Mouse (Mus musculus) ES-Bruce4 (cell line): ENCODE results near the gene Rnf135. TPM values are rescaled to one million over a fixed set of nuclear protein-coding genes. Genes with fewer than 3 reads are reported as not detected.
"Not testable (repeated sequence)": the region's sequence is repeated elsewhere in the genome, so short reads cannot be mapped to it uniquely, and the experiment has no call there.

ENCODE experiments used
- H3K27ac ChIP-seq: 2 replicates; pipeline ENCODE4 v1.5.1; 2012; ENCODE audit warnings: low read length, inconsistent platforms; ENCODE audit not compliant: insufficient read depth
- H3K27me3 ChIP-seq: 2 replicates; pipeline ENCODE4 v1.6.1; 2012; ENCODE audit warnings: mild to moderate bottlenecking, low read length, inconsistent platforms; ENCODE audit not compliant: control insufficient read depth, poor library complexity, insufficient read depth, severe bottlenecking
- H3K36me3 ChIP-seq: 2 replicates; pipeline ENCODE4 v1.6.1; 2012; ENCODE audit warnings: inconsistent platforms, mild to moderate bottlenecking, low read length, moderate library complexity; ENCODE audit not compliant: control insufficient read depth, poor library complexity, insufficient read depth, severe bottlenecking
- H3K4me1 ChIP-seq: one replicate; pipeline ENCODE4 v1.8.1; 2011; ENCODE audit warnings: low read length; ENCODE audit not compliant: control insufficient read depth, insufficient read depth
- H3K4me3 ChIP-seq: 2 replicates; pipeline ENCODE4 v1.5.1; 2011; ENCODE audit warnings: low read depth, mild to moderate bottlenecking, low read length
- H3K9ac ChIP-seq: 2 replicates; pipeline ENCODE4 v1.6.1; 2012; ENCODE audit warnings: low read depth, mild to moderate bottlenecking, inconsistent platforms; ENCODE audit not compliant: poor library complexity, severe bottlenecking
- H3K9me3 ChIP-seq: replicated peaks from 2 replicates; pipeline ENCODE4 v1.6.1; 2012; ENCODE audit warnings: mild to moderate bottlenecking, low read length, inconsistent platforms; ENCODE audit not compliant: control insufficient read depth, poor library complexity, insufficient read depth, severe bottlenecking
- CTCF ChIP-seq: IDR thresholded peaks from one replicate; pipeline ENCODE4 v1.8.1; 2011; ENCODE audit warnings: low read depth, low read length
- EP300 ChIP-seq: IDR thresholded peaks from 2 replicates; pipeline ENCODE4 v1.6.1; 2011; ENCODE audit warnings: low read depth, low read length; ENCODE audit not compliant: insufficient read depth
- POLR2A ChIP-seq: IDR thresholded peaks from one replicate; pipeline ENCODE4 v1.8.1; 2011; ENCODE audit warnings: low read length; ENCODE audit not compliant: insufficient read depth
- polyA plus RNA-seq: library from polyadenylated mRNA; stranded (reverse); fragments of >200 nt; gene quantifications from 2 replicates; pipeline ENCODE4 v1.2.4, GENCODE M21; 2011; ENCODE audit warnings: low read depth; ENCODE audit not compliant: missing spikeins, insufficient read depth, insufficient read length

Rnf135 gene
- polyA plus RNA-seq, 1 experiment = 5.3 TPM

- H3K27me3 ChIP-seq = no peaks in the 10 kb centered on the region
- peaks cover 12% of the 10 kb centered on the region for H3K4me1 ChIP-seq
- H3K9ac ChIP-seq = no peak overlapping the region
- no peaks in the 10 kb centered on the region for H3K9me3 ChIP-seq
- no peak overlapping the region for H3K4me3 ChIP-seq
- TF ChIP-seq POLR2A (no peak), EP300 (0 out of 2 replicates have a peak, but pooled peaks have one; percentile 10)
- H3K36me3 ChIP-seq = no peaks in the 10 kb centered on the region
- peak overlapping the region; percentile 7; the same call in 1 of the 2 replicates for H3K27ac ChIP-seq
Measured at GRCm38 (mm10) chr11:80173963-80174670, 9.5 kb upstream of the Rnf135 start.

- Histone ChIP-seq H3K27me3 (no peaks in the 10 kb centered on the region), H3K9me3 (no peaks in the 10 kb centered on the region), H3K27ac (peak overlapping the region; percentile 80), H3K4me3 (peak overlapping the region; percentile 4; the same call in 1 of the 2 replicates), H3K9ac (peak overlapping the region; percentile 19; the same call in 1 of the 2 replicates), H3K4me1 (peaks cover 12% of the 10 kb centered on the region), H3K36me3 (no peaks in the 10 kb centered on the region)
- no peak for TF ChIP-seq CTCF
- TF ChIP-seq EP300 = peak; percentile 84
- TF ChIP-seq POLR2A = no peak
Measured at GRCm38 (mm10) chr11:80176911-80177895, 6.4 kb upstream of the Rnf135 start.

- H3K27ac ChIP-seq = peak overlapping the region; percentile 80
- TF ChIP-seq EP300 = peak; percentile 61; the same call in 1 of the 2 replicates
- TF ChIP-seq POLR2A = no peak
- H3K4me3 ChIP-seq = no peak overlapping the region
- H3K9ac ChIP-seq = peak overlapping the region; percentile 19; the same call in 1 of the 2 replicates
- no peaks in the 10 kb centered on the region for H3K9me3 ChIP-seq
- H3K4me1 ChIP-seq = peaks cover 8% of the 10 kb centered on the region
- no peaks in the 10 kb centered on the region for H3K27me3 ChIP-seq
- no peaks in the 10 kb centered on the region for H3K36me3 ChIP-seq
Measured at GRCm38 (mm10) chr11:80178316-80178715, 5.3 kb upstream of the Rnf135 start.

- Histone ChIP-seq H3K27me3 (no peaks in the 10 kb centered on the region), H3K9ac (no peak overlapping the region), H3K4me1 (peaks cover 6% of the 10 kb centered on the region), H3K27ac (peak overlapping the region; percentile 67), H3K4me3 (no peak overlapping the region), H3K9me3 (no peaks in the 10 kb centered on the region), H3K36me3 (no peaks in the 10 kb centered on the region)
- TF ChIP-seq POLR2A = no peak
- TF ChIP-seq EP300 = no peak
- no peak for TF ChIP-seq CTCF
Measured at GRCm38 (mm10) chr11:80181021-80181749, 2.5 kb upstream of the Rnf135 start.

- H3K27ac ChIP-seq = peak overlapping the region; percentile 44
- peak overlapping the region; percentile 68 for H3K9ac ChIP-seq
- not testable (repeated sequence) for H3K9me3 ChIP-seq, H3K4me1 ChIP-seq, H3K36me3 ChIP-seq, H3K27me3 ChIP-seq
- peak overlapping the region; percentile 89 for H3K4me3 ChIP-seq
Measured at GRCm38 (mm10) chr11:80183054-80183704, 472 bp upstream of the Rnf135 start.
